Mouse (Mus musculus): Measurements from ENCODE around the gene Tmem108. TPM values are rescaled to one million over a fixed set of nuclear protein-coding genes. Genes with fewer than 3 reads are reported as not detected.

Tmem108 gene
- polyA plus RNA-seq, 1 experiment from 2014 or later = 8.5 TPM

DNA sequence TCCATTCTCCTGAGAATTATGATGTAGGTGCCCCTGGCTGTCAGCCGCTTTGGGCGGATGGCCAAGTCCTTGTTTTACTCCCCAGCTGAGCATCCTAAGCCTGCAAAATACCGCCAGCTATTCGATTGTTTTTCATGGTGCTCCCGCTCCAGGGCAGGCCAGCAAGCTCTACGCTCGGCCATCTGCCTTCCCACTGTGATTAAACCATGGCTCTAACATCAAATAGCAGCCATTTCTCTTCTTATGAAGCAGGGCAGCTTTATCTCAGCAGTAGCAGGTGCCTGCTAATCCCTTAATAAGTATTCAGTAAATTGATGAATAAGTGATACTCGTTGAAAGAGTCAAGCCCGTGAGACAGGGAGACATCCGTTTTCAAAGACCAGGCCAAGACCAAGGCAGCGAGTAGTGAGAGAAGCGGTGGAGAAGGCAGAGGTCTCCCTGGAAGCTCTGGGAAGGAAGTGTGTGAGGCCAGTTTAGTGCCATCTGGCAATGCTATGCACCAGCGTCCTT is 295.9 kb downstream of the Tmem108 start:
- ATAC-seq (ENCODE audit: insufficient number of reproducible peaks, low FRiP score, low TSS enrichment, low read depth) = no peak
- WGBS = 50% methylated on average over 13 of the region's 13 CpGs
- no peak overlapping the region for H3K27ac ChIP-seq (replicated peaks)
- H3K9me3 ChIP-seq (replicated peaks) = no peaks in the 10 kb centered on the region
- H3K27me3 ChIP-seq = no peaks in the 10 kb centered on the region
- no peaks in the 10 kb centered on the region for H3K36me3 ChIP-seq
- 0 out of 2 replicates have a peak, but pooled peaks cover 2% of the 10 kb centered on the region for H3K4me1 ChIP-seq
- no peak overlapping the region for H3K9ac ChIP-seq
- H3K4me2 ChIP-seq (replicated peaks) = no peak overlapping the region
- no peak overlapping the region for H3K4me3 ChIP-seq (replicated peaks)

DNA sequence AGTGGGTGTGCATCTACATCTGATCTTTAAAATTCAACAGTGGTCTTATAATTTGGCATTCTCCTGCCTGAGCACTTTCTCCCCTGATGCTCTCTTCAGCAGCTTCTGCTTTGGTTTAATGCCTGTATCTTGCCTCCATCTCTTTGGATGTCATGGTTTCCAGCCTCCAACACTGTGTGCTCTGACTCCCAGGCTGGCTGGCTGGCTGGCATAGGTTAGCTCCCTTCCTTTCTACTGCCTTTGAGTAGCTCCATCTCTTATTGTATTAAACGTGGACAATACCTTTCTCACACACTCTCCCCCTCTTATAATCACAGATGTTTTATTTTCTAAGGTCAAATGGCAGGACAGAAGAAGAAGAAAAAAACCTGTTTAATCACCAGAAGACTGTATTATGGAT is 296.3 kb downstream of the Tmem108 start:
- no peaks in the 10 kb centered on the region for H3K9me3 ChIP-seq (replicated peaks)
- WGBS = 41% methylated on average over 1 of the region's 1 CpGs
- H3K9ac ChIP-seq = no peak overlapping the region
- no peak overlapping the region for H3K4me2 ChIP-seq (replicated peaks)
- no peak overlapping the region for H3K27ac ChIP-seq (replicated peaks)
- H3K27me3 ChIP-seq = no peaks in the 10 kb centered on the region
- H3K4me1 ChIP-seq = 0 out of 2 replicates have a peak, but pooled peaks cover 2% of the 10 kb centered on the region
- H3K4me3 ChIP-seq (replicated peaks) = no peak overlapping the region
- H3K36me3 ChIP-seq = no peaks in the 10 kb centered on the region
- no peak for ATAC-seq (ENCODE audit: insufficient number of reproducible peaks, low FRiP score, low TSS enrichment, low read depth)

DNA sequence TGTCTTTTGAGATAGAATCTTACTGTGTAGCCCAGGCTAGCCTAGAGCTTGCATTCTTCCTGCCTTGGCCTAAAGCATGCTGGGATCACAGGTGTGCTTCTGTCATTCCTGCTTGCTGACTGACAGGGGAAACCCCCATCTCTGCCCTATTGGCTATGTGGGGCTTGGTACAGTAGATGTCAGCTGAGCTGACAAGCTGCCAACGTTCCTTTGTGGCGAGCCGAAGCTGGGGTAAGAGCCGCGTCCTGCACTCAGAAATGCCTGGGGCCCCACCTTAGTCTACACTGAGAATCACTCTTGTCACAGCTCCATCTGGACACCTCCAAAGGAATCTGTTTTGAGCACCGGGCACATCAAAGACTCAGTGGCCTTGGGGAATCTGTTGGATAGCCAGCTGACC is 297.8 kb downstream of the Tmem108 start:
- no peaks in the 10 kb centered on the region for H3K36me3 ChIP-seq
- no peaks in the 10 kb centered on the region for H3K27me3 ChIP-seq
- no peak overlapping the region for H3K9ac ChIP-seq
- WGBS = 65% methylated on average over 6 of the region's 6 CpGs
- H3K4me3 ChIP-seq (replicated peaks) = no peak overlapping the region
- H3K27ac ChIP-seq (replicated peaks) = no peak overlapping the region
- ATAC-seq (ENCODE audit: insufficient number of reproducible peaks, low FRiP score, low TSS enrichment, low read depth) = no peak
- H3K9me3 ChIP-seq (replicated peaks) = no peaks in the 10 kb centered on the region
- 0 out of 2 replicates have a peak, but pooled peaks cover 4% of the 10 kb centered on the region for H3K4me1 ChIP-seq
- H3K4me2 ChIP-seq (replicated peaks) = no peak overlapping the region

DNA sequence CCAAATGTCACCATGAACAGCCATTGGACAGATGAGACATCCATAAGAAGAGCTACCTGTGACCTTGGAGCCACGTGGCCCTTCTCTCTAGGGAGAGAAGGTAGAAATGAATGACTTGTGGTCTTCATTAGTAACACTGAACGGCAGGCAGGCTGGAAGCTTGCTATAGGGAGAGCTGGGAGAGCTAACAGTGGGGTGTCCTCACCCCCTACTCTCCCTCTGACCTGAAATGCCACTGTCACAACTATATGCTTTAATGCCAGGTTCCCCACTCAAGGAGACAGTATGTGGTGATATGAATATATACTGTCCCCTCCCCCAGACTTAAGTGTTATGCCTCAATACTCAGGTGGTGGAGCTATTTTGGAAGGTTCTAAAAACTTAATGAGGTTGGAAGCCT is 301.8 kb downstream of the Tmem108 start:
- Histone ChIP-seq H3K9ac (no peak overlapping the region), H3K4me2 (replicated peaks) (no peak overlapping the region), H3K27ac (replicated peaks) (no peak overlapping the region), H3K9me3 (replicated peaks) (no peaks in the 10 kb centered on the region), H3K27me3 (no peaks in the 10 kb centered on the region), H3K36me3 (no peaks in the 10 kb centered on the region), H3K4me1 (0 out of 2 replicates have a peak, but pooled peaks cover 7% of the 10 kb centered on the region), H3K4me3 (replicated peaks) (no peak overlapping the region)
- 48% methylated on average over 2 of the region's 2 CpGs for WGBS
- ATAC-seq (ENCODE audit: insufficient number of reproducible peaks, low FRiP score, low TSS enrichment, low read depth) = no peak

DNA sequence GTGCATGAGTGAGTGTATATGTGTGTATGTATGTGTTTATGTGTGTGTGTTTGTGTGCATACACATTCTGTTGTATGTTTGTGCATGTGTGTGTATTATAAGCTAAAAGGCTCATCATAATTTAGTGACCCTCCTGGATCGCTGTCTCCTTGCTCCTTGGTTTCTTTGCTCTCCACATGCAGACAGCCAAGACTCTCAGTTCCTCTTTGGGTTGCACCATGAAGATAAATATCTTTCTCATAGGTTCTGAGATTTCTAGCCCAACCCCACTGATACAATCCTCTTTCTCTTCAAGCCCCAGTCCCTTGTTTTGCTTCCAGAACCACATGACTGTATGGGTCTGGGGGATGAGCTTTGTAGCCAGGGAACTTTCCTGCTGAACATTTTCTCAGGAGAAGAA is 302.3 kb downstream of the Tmem108 start:
- ATAC-seq (ENCODE audit: insufficient number of reproducible peaks, low FRiP score, low TSS enrichment, low read depth) = no peak
- WGBS = 96% methylated on average over 1 of the region's 1 CpGs
- 0 out of 2 replicates have a peak, but pooled peaks cover 7% of the 10 kb centered on the region for H3K4me1 ChIP-seq
- no peaks in the 10 kb centered on the region for H3K9me3 ChIP-seq (replicated peaks)
- no peak overlapping the region for H3K4me3 ChIP-seq (replicated peaks)
- H3K27me3 ChIP-seq = no peaks in the 10 kb centered on the region
- no peak overlapping the region for H3K4me2 ChIP-seq (replicated peaks)
- H3K27ac ChIP-seq (replicated peaks) = no peak overlapping the region
- H3K36me3 ChIP-seq = no peaks in the 10 kb centered on the region
- no peak overlapping the region for H3K9ac ChIP-seq

DNA sequence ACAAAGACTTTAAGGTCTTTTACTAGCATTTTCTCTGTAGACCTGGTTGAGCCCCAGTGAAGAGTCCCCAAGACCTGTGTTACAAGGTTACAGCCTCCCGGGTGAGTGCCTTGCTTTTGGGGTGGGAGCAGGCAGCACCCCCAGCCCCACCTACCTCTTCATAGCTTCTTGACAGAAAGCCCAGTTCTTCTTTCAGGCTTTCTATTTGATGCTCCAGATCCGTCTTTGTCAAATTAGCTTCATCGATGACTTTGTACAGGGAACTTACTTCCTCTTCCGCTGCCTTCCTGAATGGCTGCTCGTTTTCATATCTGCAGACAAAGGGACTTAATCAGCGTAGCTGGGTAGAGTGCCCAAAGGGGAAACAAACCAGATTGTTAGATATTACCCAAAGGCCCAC is 312.0 kb downstream of the Tmem108 start:
- ATAC-seq (ENCODE audit: insufficient number of reproducible peaks, low FRiP score, low TSS enrichment, low read depth) = no peak
- WGBS = 68% methylated on average over 6 of the region's 6 CpGs
- no peak overlapping the region for H3K4me2 ChIP-seq (replicated peaks)
- no peaks in the 10 kb centered on the region for H3K9me3 ChIP-seq (replicated peaks)
- H3K4me1 ChIP-seq = no peaks in the 10 kb centered on the region
- H3K4me3 ChIP-seq (replicated peaks) = no peak overlapping the region
- H3K27ac ChIP-seq (replicated peaks) = no peak overlapping the region
- no peaks in the 10 kb centered on the region for H3K27me3 ChIP-seq
- no peak overlapping the region for H3K9ac ChIP-seq
- H3K36me3 ChIP-seq = no peaks in the 10 kb centered on the region

DNA sequence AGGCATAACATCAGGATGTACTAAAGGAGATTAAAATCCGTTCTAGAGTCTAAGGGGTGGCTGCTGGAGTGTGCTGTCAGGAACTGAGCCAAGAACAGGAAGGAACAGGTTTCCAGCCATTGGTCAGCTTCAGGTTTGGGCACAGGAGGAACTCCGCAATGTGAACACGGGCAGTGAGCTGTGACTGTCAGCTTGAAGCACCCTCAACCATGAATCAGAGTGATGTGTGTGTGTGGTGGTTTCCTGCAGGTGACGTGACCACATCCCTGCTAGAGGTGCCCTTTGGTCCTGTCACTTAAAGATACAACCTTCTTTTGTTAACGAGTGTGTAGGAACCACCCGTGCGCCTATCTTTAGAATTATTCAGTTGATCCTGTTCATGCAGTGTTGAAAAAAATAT is 312.5 kb downstream of the Tmem108 start:
- 76% methylated on average over 7 of the region's 7 CpGs for WGBS
- H3K36me3 ChIP-seq = no peaks in the 10 kb centered on the region
- no peak overlapping the region for H3K4me3 ChIP-seq (replicated peaks)
- H3K4me1 ChIP-seq = no peaks in the 10 kb centered on the region
- no peak for ATAC-seq (ENCODE audit: insufficient number of reproducible peaks, low FRiP score, low TSS enrichment, low read depth)
- no peaks in the 10 kb centered on the region for H3K27me3 ChIP-seq
- no peak overlapping the region for H3K4me2 ChIP-seq (replicated peaks)
- no peak overlapping the region for H3K27ac ChIP-seq (replicated peaks)
- no peak overlapping the region for H3K9ac ChIP-seq
- H3K9me3 ChIP-seq (replicated peaks) = no peaks in the 10 kb centered on the region

DNA sequence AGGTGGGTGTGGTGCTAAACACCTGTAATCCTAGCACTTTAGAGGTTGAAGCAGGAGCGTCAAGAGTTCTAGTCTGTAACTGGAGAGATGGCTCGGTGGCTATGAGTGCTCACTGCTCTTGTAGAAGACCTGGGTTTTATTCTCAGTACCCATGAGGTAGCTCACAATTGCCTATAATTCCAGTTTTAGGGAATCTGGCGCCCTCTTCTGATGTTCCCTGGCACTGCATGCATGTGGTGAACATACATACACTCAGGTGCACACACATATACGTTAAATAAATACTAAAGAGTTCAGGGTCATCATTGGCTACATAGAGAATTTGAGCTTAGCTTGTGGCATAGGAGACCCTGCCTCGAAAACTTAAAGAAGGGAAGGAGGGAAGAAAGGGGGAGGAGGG is 317.0 kb downstream of the Tmem108 start:
- no peaks in the 10 kb centered on the region for H3K36me3 ChIP-seq
- no peak overlapping the region for H3K27ac ChIP-seq (replicated peaks)
- no peak overlapping the region for H3K4me2 ChIP-seq (replicated peaks)
- ATAC-seq (ENCODE audit: insufficient number of reproducible peaks, low FRiP score, low TSS enrichment, low read depth) = no peak
- 88% methylated on average over 5 of the region's 5 CpGs for WGBS
- no peaks in the 10 kb centered on the region for H3K27me3 ChIP-seq
- peaks cover 16% of the 10 kb centered on the region for H3K4me1 ChIP-seq
- H3K4me3 ChIP-seq (replicated peaks) = no peak overlapping the region
- H3K9ac ChIP-seq = no peak overlapping the region
- no peaks in the 10 kb centered on the region for H3K9me3 ChIP-seq (replicated peaks)

DNA sequence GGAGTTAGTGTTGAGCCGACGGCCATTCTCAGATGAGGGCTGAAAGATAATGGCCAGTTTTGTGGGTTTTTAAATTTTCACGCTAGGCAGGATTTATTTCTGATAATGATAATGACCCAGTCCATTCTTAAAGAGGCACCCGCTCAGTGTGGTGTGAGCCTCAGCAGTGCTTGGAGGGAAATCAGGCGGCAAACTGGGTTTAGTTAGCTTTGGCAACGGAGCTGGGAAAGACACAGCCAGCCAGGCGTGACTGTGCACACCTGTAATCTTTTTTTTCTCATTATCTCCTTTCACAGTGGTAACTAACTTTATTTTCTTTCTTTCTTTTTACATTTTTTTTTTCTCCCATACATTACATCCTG is 317.8 kb downstream of the Tmem108 start:
- peak overlapping the region; percentile 9; the same call in 1 of the 2 replicates for H3K4me2 ChIP-seq (replicated peaks)
- 22% methylated on average over 7 of the region's 7 CpGs for WGBS
- no peak overlapping the region for H3K4me3 ChIP-seq (replicated peaks)
- peaks cover 16% of the 10 kb centered on the region for H3K4me1 ChIP-seq
- H3K27ac ChIP-seq (replicated peaks) = no peak overlapping the region
- no peak overlapping the region for H3K9ac ChIP-seq
- H3K9me3 ChIP-seq (replicated peaks) = no peaks in the 10 kb centered on the region
- H3K27me3 ChIP-seq = no peaks in the 10 kb centered on the region
- ATAC-seq (ENCODE audit: insufficient number of reproducible peaks, low FRiP score, low TSS enrichment, low read depth) = no peak
- no peaks in the 10 kb centered on the region for H3K36me3 ChIP-seq

DNA sequence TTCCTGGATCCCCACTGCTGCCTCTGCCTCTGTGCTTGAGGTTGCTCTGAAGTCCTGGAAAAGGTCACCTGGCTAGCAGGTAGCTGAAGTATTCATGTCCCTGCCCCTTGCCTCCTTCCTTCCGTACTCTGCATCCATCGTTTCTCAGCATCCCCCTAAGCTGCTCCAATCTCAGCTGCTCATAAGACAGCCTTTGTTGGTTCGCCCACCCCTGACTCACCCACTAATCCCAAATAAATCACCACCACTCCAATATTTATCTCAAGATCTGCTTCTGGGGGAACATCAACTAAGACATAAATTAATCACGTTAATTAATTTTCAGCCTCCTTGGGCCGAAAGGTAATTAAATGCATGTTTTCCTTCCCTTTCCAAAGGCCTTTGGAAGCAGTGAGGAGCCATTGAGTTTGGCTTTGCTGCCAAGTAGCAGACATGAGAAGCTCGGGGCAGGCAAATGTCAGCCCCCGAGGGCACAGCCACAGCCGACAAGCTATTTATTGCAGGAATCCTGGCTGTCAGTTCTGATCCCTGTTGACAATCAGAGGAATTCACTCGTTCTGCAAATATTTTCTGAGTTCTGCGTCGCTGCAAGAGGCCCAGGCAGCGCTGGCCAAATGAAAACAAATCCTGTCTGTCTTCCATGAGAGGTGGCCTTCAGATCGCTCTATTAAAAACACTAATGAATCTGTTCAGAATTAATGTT is 318.4 kb downstream of the Tmem108 start:
- no peaks in the 10 kb centered on the region for H3K27me3 ChIP-seq
- WGBS = 12% methylated on average over 13 of the region's 13 CpGs
- ATAC-seq (ENCODE audit: insufficient number of reproducible peaks, low FRiP score, low TSS enrichment, low read depth) = no peak; the same call in 1 of the 2 replicates
- 0 out of 2 replicates have a peak overlapping the region, but pooled peaks have one; percentile 48 for H3K27ac ChIP-seq (replicated peaks)
- H3K4me3 ChIP-seq (replicated peaks) = no peak overlapping the region
- no peaks in the 10 kb centered on the region for H3K36me3 ChIP-seq
- no peaks in the 10 kb centered on the region for H3K9me3 ChIP-seq (replicated peaks)
- H3K4me1 ChIP-seq = peaks cover 16% of the 10 kb centered on the region
- H3K9ac ChIP-seq = no peak overlapping the region
- H3K4me2 ChIP-seq (replicated peaks) = peak overlapping the region; percentile 9

DNA sequence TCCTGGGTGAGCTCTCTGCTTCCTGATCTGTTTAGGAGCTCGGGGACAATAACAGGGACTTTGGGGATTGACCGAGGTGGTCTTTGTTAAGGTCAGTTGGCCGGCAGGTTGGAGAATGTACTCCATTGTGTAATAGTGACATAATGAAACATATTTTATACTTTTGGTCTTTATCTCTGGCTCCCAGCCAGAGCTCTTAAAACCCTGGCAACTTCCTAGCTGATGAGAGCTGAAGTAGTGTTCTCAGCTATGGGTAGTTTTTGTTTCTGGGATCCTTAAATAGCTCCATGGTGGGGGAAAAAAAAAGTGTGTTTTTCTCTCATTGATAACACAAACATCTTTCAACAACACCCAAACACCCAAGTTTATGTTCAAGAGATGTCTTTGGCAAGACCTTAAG is 321.0 kb downstream of the Tmem108 start:
- no peak for ATAC-seq (ENCODE audit: insufficient number of reproducible peaks, low FRiP score, low TSS enrichment, low read depth)
- Histone ChIP-seq H3K9ac (no peak overlapping the region), H3K27ac (replicated peaks) (no peak overlapping the region), H3K4me3 (replicated peaks) (no peak overlapping the region), H3K27me3 (no peaks in the 10 kb centered on the region), H3K9me3 (replicated peaks) (no peaks in the 10 kb centered on the region), H3K4me1 (peaks cover 16% of the 10 kb centered on the region), H3K4me2 (replicated peaks) (no peak overlapping the region), H3K36me3 (no peaks in the 10 kb centered on the region)
- WGBS = 62% methylated on average over 3 of the region's 3 CpGs

DNA sequence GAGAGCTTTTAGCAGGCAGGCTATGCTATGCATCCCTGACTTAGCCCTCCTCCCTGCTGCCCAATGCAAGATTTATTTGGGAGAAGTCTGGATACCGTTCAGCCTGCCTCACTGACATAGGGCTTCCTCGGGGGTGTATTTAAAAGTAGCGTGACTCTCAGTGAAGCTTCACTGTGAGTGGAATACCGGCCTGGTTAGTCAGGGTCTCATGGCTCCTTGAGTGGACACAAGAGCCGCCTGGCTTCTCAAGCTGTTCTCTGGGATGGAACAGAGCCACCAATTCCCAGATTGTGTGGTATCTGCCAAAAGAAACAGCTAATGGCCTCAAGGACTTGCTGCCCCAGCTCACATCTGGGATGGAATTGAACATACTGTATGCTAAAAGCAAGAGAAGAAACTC is 324.5 kb downstream of the Tmem108 start:
- Histone ChIP-seq H3K4me1 (peaks cover 26% of the 10 kb centered on the region), H3K36me3 (no peaks in the 10 kb centered on the region), H3K27me3 (no peaks in the 10 kb centered on the region), H3K27ac (replicated peaks) (no peak overlapping the region), H3K9ac (no peak overlapping the region), H3K9me3 (replicated peaks) (no peaks in the 10 kb centered on the region), H3K4me3 (replicated peaks) (no peak overlapping the region), H3K4me2 (replicated peaks) (no peak overlapping the region)
- 64% methylated on average over 5 of the region's 5 CpGs for WGBS
- no peak for ATAC-seq (ENCODE audit: insufficient number of reproducible peaks, low FRiP score, low TSS enrichment, low read depth)
